Mouse (Mus musculus): ENCODE results near the gene Slc9b1.
A peak's percentile ranks its signal among the peaks of the same experiment; 100 is the strongest.

Gene Slc9b1

DNA sequence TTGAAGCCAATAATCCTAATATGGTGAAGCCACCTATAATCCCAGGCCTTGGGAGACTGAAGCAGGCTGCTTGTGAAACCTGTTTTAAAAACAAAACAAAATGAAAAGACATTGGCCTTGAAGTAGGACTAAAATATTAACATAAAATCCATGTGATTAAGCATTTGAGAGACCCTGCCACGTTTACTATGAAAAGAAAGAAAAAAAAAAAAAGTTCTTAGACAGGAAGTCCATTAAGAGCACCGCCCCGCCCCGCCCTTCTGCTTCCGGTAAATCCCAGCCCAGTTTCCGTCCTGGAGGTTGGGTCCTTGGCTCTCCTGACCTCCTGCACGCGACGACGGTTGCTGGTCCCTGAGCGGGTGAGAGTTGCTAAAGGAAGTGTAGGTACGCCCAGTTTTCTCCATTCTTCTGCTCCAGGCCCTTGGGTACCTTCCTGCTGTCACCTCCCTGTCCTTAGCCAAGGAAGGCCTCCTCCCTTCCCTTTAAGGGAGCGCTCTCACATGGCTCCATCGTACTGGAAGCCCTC, at the start of gene Slc9b1:
Slc9b1 (plus strand) TSS at position 291 of the 526 bp plus-strand sequence.
- no peak for DNase-seq

DNA sequence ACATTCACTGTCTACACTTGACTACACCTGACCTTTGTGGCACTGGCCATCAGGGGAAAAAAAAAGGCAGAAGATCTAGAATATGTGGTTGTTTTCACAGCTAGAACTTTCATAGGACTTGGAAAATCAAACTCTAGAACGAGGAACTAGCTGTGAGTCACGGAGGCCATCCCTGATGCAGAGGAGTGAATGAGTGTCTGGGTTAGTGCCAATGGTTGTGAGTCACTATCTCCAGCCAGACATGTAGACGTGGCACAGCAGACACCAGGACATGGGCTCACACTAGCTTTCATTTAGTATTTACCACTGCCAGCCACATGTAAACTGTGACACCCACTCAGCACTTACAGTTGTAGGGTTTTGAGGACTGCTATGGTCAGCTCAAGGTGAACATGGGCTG, 49.3 kb upstream of the Slc9b1 start:
- no peak for DNase-seq

DNA sequence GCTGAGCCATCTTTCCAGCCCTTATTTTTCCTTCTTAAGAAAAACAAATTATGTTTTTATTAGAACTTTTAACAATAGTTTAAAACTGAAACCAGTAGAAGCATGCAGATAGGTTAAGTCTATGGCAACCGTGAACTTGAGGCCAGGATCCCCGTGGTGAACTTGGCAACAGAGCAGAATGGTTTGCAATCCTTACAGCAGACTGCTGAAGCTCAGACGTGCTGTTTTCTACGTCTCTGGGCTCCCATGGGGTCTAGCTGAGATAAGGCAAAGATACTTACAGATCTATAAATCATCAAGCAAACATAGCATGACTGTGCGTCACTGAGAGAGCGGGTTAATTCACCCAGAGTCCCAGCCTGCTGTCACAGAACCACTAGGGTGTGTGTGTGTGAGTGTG, 47.7 kb upstream of the Slc9b1 start:
- no peak for DNase-seq

DNA sequence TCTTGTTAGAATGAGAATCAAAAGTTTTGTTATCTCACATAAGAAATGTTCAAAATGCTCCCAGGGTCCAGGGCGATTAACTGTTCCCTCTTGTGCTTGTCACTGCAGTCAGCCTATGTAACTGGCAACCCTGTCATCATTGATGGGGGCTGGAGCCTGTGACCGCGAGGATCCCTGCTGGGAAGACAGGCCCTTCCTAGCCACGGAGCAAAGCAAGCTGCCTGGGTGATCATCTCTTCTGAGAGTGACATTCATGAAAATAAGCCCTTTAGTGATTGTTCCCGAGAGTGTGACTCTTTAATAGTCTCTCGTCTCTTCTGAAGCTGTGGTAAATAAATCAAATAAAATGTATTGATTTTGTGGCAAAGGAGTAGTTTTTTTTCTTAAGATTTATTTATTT, 43.8 kb upstream of the Slc9b1 start:
- DNase-seq = no peak

DNA sequence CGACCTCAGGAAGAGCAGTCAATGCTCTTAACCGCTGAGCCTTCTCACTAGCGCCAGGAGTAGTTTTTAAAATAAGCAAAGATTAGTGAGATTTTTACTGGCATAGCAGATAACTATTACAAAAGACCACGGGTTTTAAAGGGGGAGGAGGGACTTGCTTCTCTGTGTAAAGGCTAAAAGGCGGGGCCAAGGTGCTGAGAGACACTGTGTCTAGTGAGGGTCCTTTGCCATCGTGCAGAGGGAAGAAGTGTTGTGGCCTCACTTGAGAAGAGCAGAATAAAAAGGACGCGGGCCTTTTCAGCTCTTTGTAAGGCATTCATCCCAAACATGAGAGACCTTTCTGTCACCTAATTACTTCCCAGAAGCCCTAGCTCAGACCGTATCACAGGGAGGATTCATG, 43.3 kb upstream of the Slc9b1 start:
- DNase-seq = no peak

DNA sequence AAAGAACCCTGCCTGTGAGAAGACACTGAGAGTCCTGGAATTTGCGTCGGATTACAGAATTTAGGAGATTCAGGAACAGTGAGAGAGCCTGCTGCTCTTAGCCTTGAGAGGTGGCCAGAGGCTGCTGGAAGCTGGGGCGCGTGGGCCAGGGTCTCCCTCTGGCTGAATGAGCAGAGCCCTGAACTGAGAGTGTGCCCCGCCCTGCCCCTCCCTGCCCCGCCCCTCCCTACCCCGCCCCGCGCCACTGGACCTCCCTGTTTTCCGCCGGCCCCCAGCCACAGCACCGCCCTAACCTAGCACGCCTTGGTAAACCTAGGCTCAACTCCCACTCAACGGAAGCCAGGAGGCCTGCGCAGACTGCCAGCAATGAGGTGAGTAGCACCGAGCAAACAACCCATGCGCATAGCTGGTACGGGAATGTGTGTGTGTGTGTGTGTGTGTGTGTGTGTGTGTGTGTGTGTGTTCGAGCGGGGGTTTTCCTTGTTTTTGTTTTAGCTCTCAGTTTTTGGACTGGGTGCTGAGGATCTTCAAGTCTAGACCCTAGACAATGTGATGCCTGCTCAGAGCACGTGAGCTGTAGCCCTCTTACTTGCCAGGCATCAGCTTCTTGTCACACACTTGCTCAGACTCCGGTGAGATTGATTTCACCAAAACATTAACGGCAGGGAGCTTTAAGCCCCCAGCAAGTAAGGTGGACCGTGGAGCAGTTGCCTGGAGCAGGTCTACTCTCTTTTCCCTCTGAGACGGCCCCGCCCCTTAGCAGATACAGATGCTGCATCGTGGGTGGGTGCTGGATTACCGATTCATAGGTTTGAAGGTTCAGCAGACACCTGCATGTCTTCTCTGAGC, 40.2 kb upstream of the Slc9b1 start, which contains the start of gene Slc9b2:
Slc9b2 (plus strand) TSS at position 290 of the 849 bp plus-strand sequence.
- DNase-seq = peak; percentile 26

DNA sequence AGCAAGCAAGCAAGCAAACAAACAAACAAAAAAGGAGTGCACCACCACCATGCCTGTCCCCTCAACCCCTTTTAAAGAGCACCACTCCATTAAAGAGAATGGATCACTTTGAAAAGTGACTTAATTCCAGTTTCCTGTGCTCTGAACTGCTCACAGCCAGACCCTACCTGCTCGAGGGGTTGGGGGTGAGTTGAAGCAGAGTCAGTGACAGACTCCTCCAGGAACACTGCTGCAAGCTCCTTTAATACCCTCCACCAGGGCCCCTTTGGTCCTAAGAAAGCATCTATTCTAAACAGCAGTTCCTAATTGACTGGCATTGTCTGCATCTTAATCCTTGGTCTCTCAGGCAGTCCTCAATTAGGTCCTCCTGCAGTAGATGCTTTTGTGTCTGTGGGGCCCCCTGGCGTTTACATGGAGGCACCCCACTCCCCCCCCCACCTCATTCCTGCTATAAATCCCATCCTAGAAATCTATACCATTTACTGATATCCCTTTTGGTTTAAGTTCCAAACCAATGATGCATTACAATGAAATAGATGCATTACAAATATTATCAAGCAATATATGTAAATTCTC, 34.8 kb upstream of the Slc9b1 start:
- DNase-seq = no peak

DNA sequence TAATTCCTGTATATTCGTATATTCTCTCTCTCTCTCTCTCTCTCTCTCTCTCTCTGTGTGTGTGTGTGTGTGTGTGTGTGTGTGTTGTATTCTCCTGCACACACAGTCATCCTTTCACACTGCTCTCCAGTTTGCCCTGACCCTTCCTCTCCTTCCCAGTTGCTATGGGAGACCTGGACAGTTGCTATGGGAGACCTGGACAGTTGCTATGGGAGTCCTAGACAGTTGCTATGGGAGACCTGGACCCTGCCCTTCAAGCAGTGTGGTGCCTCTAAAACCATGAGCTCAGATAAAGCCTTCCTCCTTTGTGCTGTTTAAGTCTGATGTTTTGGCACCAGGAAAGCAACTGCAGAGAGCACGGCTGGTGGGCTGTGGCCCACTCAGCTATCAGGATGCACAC, 34.1 kb upstream of the Slc9b1 start:
- DNase-seq = no peak

DNA sequence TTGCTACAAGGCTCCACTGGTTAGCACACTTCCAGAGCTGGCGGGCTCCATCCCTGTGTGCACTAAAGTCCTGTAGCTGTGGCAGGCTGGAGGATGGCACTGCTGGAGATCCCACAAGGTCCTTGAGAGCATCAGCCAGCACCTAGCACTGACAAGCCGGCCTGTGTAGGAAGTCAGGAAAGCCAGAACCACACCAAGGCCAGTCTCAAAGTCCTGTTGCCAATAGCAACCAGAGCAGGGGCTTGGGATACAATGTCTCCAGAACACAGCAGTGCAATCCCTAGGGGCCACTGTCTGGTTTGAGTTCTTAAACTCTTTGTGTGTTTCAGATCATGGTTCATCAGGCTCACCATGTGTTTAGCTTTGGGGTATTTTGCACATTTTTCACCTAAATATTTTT, 33.0 kb upstream of the Slc9b1 start:
- DNase-seq = no peak

DNA sequence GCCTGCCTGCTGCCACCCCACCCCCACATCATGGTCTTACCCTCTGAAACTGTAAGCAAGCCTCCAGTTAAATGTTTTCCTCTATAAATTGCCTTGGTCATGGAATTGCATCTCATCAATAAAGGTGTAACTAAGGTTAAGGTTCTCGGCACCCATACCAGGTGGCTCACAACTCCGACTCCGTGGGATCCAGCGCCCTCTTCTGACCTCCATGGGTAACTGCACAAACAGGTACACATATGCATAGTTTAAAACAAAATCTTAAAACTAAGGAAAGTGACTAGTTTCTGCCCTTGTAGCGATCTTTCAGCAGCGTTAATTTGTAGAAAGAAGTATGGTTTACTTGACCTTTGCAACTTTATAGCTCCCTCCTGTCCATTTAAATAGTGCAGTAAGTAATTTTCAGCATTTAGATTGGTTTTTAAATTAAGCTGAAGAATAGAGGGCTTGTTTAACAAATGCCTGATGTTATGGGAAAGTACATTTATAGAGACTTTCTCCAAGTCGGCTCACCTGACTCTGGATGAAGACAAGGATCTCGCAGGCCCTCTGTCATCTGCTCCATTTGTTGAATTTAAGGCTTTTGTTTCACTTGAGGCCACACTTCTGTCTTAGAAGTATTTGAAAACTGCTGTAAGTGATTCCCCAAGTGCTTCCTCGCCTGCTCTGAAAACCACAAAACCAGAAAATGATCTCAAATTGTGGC, 32.0 kb upstream of the Slc9b1 start:
- no peak for DNase-seq

DNA sequence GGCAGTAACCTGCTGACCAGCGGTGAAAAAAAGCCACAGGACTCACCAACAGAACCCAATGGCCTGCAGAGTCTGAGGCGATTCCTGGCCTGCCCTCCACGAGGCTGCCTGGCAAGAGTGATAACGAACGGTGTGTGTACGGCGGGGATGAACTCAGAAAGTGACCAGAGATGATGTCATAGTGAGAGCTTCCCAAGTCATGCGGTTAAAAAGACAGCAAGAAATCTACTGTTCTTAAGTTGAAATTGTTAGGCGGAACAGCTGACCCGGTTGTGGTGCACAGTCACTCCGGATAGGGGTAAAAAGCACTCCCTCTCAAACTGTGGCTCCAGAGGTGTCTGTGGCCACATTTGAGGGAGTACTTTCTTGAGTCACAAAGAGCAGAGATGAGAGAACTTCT, 29.5 kb upstream of the Slc9b1 start:
- DNase-seq = no peak

DNA sequence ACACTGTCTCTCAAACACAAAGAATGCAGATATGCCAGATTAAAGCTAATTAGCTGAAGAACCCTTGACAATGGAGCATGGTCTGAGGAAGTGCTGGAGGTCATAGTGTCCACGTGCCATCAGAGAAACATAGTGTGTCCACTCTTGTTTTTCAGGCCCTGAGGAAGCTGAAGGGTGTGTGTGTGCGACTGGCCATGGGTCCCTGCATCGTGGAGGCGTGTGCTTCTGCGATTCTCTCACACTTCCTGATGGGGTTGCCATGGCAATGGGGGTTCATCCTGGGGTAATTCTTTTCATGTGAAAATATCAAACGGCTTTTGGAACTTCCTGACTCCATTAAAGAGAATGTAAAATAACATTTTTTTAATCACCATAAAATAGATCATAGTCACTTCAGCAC, 23.5 kb upstream of the Slc9b1 start:
- no peak for DNase-seq

DNA sequence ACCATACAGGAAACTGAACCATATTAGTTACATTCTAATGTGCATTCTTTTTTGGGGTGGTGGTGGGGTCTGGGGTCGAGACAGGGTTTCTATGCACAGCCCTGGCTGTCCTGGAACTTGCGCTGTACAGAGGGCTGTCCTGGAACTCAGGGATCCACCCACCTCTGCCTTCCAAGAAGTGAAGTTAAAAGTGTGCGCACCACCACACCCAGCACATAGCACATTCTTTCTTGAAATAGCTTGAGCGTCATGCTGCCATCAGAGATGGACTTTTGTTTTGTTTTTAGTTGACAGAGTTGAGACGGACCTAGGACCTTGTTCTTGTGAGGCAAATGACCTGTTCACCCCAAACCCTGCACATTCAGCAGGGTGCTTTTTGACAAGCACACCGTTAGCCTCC, 20.7 kb upstream of the Slc9b1 start:
- no peak for DNase-seq

DNA sequence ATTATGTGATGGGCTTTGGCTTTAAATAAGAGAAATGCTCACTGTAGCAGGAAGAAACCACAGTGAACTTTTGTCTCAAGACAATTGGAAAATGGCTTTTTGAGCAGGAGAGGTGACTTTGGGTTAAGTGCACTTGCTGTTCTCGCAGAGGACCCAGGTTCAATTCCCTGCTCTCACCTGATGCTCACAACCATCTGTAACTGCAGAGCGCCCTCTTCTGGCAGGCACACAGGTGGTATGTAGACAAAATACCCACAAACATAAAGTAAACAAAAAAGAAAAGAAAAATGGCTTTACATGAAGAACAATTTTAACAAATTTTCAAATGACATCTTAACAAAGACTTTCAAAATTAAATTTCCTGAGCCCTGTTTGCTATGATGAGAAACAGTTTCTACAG, 20.2 kb upstream of the Slc9b1 start:
- DNase-seq = no peak

DNA sequence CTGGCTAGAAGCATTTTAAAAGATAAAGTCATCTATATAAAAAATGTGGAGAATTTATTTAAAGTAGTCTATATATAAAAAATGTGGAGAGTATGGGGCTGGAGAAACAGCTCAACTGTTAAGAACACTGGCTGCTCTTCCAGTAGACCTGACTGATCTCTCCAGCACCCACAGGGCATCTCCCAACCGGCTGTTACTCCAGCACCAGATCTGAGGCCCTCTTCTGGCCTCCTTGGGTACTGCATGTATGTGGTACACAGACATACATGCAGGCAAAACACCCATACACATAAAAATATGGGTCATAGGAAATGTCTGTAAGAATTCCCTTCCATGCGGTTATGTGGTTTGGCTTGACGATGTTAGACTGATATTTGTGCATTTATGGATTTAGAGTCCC, 19.3 kb upstream of the Slc9b1 start:
- DNase-seq = peak; percentile 42

DNA sequence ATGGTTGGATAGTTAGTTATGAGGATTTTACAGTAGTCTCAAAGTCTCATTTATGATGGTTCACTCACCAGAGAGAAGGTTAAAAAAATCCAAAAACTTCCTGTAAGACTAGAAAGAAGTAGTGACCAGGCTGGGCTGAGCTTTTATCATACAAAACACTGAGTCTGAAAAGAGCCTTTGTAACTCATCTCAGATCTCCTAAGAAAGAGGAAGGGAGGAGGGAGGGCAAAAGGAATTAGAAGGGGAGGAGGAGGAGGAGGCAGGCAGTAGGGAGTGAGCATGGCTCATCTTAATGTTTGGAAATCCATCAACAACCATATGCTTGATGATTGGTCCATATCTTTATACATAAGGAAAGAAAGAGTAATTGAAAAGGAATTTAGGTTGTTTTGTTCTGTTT, 15.1 kb upstream of the Slc9b1 start:
- DNase-seq = no peak

DNA sequence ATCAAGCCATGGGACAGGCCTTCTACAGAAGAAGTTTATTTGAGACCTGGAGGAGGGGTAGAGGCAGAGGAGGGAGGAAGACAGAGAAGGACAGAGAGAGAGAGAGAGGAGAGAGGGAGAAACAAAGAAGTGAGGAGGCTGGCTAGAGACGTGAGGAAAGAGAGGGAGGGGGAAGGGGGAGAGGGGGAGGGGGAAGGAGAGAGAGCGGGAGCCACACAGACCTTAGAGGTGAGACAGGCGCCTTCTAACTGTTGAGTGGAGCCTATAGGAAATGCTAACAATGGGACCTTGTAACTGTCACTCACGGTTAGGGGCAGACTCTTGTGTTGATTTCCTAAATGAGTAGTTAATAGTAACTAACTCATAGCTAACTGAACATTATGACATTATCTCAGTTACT, 14.1 kb upstream of the Slc9b1 start:
- DNase-seq = no peak

DNA sequence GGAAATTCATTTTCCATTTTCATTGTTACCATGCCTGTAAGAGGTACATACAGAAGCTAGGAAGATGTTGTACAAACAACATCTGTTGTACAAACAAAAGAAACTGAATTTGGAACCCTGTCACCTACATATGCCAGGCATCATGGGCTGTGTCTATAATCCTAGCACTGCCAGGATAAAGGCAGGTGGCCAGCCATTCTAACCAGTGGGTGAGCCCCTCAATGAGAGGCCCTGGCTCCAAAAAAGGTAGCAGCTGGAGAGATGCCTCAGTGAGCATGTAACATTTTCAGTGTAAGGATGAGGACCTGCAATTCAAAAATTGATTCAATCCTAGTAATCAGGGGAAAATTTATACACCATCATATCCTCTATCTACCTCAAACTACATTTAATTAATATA, 1.2 kb downstream of the Slc9b1 start:
- no peak for DNase-seq

DNA sequence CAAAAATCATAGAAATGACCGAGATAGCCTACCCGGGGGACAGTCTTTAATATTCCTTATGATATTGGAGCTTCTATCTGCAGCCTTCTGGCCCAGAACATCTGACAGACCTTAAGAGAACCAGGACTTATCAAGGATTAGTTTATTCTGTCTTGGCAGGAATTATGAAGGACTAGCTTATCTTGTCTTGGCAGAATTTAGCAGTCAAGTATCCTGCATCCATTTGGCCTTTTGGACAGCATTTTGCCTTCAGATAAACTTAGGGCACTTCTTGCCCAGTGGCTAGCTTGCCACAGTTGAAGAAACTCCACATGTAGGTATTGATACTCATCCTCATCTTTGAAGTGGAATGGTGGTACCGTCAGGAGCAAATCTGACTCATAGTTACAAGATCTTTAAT, 4.0 kb downstream of the Slc9b1 start:
- DNase-seq = no peak

DNA sequence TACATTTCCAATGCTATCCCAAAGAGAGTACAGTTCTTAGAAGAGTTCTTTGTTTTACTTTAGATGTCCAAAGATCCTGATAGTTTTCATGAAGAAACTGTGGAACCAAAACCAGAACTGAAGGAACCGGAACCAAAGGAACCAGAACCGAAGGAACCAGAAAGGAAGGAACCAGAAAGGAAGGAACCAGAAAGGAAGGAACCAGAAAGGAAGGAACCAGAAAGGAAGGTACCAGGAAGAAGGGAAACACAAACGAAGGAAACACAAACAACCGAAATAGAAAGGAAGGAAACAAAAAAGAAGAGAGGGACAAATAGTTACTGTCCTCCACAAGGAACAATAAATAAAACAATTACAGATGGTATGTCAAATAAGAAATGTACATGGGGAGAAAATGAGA, 9.6 kb downstream of the Slc9b1 start:
- no peak for DNase-seq

DNA sequence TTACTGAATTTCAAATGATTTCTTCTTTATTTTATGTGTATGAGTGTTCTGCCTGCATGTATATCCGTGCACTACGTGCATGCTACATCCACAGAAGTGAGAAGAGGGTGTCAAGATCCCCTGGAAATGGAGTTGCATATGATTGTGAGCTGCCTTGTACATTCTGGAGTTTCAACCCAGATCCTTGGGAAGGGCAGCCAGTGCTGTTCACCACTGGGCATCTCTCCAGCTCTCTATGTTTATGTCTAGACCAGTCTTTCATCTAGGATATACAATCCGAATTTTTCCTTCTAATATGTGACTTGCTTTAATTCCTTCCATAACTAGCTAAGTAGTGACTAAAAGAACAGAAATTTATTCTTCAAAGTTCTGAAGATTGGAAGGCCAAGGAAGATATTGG, 28.0 kb downstream of the Slc9b1 start:
- no peak for DNase-seq

DNA sequence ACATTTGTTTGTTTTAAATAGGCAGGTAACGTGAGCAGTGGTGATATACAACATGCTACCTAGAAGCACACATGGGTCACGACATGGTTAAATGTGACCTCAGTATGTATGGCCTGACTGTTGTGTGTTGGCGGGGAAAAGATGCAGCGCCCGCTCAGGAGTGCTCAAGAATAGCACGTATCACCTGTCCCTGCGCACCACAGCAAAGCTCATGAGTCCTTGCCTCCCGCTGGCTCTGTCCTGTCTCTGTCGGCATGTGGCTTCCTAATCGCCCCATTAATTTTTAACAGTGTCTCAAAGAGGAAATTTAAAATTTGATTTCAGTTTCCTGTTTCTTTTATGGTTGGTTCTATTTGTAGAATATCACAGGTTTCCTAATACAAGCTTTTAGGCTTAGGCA, 29.6 kb downstream of the Slc9b1 start:
- DNase-seq = no peak

DNA sequence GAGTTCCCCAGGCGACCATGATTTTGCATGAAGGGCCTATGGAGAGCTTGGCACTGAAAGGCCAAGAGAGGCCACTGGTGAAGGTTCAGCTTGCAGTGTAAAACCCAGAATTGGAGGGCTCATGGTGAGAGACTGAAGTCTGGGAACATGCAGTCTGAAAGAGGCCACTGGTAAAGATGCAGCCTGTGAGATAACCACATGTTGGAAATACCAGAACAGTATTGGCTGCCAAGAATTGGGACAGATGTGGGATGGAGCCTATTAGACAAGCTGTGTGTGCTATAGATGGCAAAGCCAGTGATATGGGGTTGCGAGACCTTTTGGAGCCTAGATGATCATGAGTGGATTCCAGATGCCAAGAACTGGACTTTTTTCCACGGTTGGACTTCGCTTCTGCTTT, 32.0 kb downstream of the Slc9b1 start:
- DNase-seq = no peak

DNA sequence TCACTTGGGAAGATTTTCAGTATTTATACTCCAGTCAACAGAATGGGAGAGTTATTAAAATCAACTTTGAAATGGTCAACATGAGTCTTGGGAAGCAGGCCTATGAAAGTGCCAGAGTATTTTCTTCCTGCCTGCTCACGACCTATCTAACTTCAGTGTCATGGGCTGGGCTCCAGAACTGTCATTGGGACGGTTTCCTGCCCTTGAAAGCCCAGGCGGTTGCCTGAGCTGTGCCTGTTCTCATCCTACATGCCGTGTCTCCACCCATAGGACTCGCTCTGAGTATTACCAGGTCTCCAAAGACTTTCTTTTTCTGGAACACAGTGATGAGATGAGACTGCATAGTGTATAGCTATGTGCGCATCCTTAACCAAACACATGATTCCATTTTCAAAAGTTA, 45.4 kb downstream of the Slc9b1 start:
- no peak for DNase-seq
